Mouse (Mus musculus) forebrain, embryonic 10.5 days (tissue): ENCODE results near the gene Ndufs2. TPM values are rescaled to one million over a fixed set of nuclear protein-coding genes. Genes with fewer than 3 reads are reported as not detected.

Experiments
- DNase-seq: peaks from one replicate; pipeline ENCODE4 v3.0.0-alpha.2; 2017; ENCODE audit warnings: low spot score; ENCODE audit errors: extremely low spot score
- H3K27ac ChIP-seq: fragments of 300-500 bp; sonication (generic); 2 replicates; pipeline ENCODE4 v1.5.1; 2016; ENCODE audit warnings: mild to moderate bottlenecking
- H3K27me3 ChIP-seq: fragments of 300-500 bp; sonication (generic); 2 replicates; pipeline ENCODE4 v1.6.1; 2016; ENCODE audit warnings: mild to moderate bottlenecking; ENCODE audit not compliant: poor library complexity, severe bottlenecking
- H3K36me3 ChIP-seq: fragments of 300-500 bp; sonication (generic); replicated peaks from 2 replicates; pipeline ENCODE4 v1.6.1; 2016; ENCODE audit warnings: mild to moderate bottlenecking, moderate library complexity
- H3K4me1 ChIP-seq: fragments of 300-500 bp; sonication (generic); 2 replicates; pipeline ENCODE4 v1.6.1; 2016
- H3K4me3 ChIP-seq: fragments of 300-500 bp; sonication (generic); 2 replicates; pipeline ENCODE4 v1.5.1; 2016; ENCODE audit warnings: mild to moderate bottlenecking, moderate library complexity
- H3K9me3 ChIP-seq: fragments of 300-500 bp; sonication (generic); 2 replicates; pipeline ENCODE4 v1.6.1; 2016; ENCODE audit warnings: mild to moderate bottlenecking, moderate library complexity
- whole genome bisulfite sequencing: fragments of 180-500 bp; shearing (Covaris S2); methylation state at CpG from one replicate; pipeline ENCODE4 v1.1.7; 2016; 5-methylcytosine and 5-hydroxymethylcytosine counted together
- polyA plus RNA-seq: library from polyadenylated mRNA; unstranded; fragments of >200 nt; fragmentation: Nextera tagmentation; extraction: Ambion mirVana; gene quantifications from 2 replicates; pipeline ENCODE4 v1.2.1, GENCODE M21; 2016

Ndufs2 gene
- polyA plus RNA-seq, 1 experiment from 2014 or later: 270 TPM

DNA sequence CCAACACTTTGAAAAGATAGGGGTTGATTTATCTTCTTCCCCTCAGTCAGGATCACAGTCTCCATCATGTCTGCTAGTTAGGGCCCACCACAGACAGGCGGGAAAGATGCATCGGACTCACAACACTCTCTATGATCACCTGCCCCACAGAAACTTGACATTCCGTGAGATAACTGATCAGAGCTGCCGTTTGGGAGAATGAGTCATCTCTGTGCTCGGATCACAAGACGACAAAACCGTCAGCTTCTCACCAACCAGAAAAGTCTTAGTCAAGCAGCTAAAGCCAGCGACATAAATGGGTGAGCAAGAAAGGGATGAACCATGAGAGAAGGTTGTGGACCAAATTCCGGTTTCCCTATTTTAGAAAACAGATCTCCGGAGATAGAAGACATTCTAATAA, 58.9 kb downstream of the Ndufs2 start:
- Histone ChIP-seq H3K4me1 (peaks cover 65% of the 10 kb centered on the region), H3K9me3 (no peaks in the 10 kb centered on the region), H3K27me3 (peaks cover 81% of the 10 kb centered on the region), H3K4me3 (no peak overlapping the region), H3K27ac (no peak overlapping the region), H3K36me3 (no peaks in the 10 kb centered on the region)
- no peak for DNase-seq
- 51% methylated on average over 10 of the region's 10 CpGs for WGBS

DNA sequence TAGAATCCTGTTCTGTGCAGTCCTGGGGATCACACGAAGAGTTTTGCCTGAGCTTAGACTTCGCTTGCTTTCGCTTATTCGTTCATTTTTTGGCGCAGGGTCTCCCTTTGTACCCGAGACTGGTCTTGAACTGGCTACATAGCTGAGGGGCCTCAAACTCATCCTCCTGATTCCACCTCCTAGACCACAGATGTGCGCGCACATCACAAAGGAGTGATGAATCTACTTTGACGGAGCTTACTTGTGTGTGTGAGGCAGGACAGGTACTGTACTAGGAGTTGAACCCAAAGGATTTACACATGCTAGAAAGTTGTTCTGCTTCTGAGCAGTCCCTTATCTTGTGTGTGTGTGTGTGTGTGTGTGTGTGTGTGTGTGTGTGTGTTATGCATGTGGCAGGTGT, 60.4 kb downstream of the Ndufs2 start:
- Histone ChIP-seq H3K4me1 (peaks cover 71% of the 10 kb centered on the region), H3K27me3 (peaks cover 66% of the 10 kb centered on the region), H3K4me3 (no peak overlapping the region), H3K9me3 (no peaks in the 10 kb centered on the region), H3K36me3 (no peaks in the 10 kb centered on the region), H3K27ac (0 out of 2 replicates have a peak overlapping the region, but pooled peaks have one; percentile 5)
- no peak for DNase-seq
- 94% methylated on average over 9 of the region's 9 CpGs for WGBS

DNA sequence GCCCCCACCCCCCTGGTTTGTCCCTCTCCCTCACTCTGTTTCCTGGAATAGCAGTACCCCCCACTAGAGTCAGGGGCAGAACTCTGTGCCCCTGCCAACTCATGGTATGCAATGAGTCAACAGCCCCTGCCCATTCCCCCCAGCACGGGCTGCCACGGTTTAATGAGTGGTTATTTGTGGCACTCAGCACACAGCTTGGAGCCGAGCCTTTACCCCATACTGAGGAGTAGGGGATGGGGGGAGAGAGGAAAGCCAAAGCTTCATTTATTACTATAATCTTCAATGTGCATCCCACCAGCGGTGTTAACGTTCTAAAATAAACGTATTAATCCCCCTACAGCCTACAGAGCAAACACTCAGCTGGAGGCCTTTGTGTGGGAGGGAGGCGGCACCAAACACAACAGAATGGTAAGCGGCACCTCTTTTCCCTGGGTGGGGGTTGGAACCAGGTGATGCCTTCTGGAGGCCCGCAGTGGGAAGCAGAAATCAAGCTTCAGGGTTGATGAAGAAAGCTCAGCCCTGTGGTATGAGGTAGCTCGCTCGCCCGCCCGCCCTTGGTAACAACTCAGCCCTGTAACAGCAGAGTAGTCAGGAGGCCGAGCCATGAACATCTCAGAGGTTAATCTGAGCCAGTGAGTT, 61.6 kb downstream of the Ndufs2 start:
- H3K27ac ChIP-seq: peak overlapping the region; percentile 73
- H3K4me1 ChIP-seq: peaks cover 63% of the 10 kb centered on the region

DNA sequence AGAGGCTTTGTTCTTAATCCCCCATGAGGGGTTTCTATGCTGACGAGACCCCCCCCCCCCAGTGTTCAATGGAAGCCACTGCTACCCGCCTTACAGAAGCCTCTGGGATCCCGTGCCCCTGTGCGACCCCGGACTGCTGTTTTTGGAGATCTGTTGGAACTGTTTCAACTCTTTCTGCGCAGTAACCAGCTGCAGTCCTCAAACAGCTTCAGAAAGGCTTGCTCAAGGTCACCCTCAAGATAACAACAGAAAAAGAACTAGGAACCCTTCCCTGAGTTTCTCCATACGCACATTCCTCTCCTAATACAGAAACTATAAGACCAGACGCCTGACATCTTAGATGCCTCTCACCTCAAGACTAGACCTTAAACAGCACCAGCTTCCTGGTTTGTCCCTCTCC, 62.1 kb downstream of the Ndufs2 start:
- Histone ChIP-seq H3K9me3 (no peaks in the 10 kb centered on the region), H3K27me3 (peaks cover 48% of the 10 kb centered on the region), H3K36me3 (no peaks in the 10 kb centered on the region), H3K4me3 (no peak overlapping the region), H3K4me1 (peaks cover 58% of the 10 kb centered on the region), H3K27ac (peak overlapping the region; percentile 73)
- WGBS: 14% methylated on average over 8 of the region's 8 CpGs
- no peak for DNase-seq

More for the DNA sequence above, 61.6 kb downstream of the Ndufs2 start:
- DNase-seq: no peak
- WGBS: 23% methylated on average over 14 of the region's 14 CpGs
- Histone ChIP-seq H3K36me3 (no peaks in the 10 kb centered on the region), H3K9me3 (no peaks in the 10 kb centered on the region), H3K27me3 (peaks cover 54% of the 10 kb centered on the region), H3K4me3 (no peak overlapping the region)

DNA sequence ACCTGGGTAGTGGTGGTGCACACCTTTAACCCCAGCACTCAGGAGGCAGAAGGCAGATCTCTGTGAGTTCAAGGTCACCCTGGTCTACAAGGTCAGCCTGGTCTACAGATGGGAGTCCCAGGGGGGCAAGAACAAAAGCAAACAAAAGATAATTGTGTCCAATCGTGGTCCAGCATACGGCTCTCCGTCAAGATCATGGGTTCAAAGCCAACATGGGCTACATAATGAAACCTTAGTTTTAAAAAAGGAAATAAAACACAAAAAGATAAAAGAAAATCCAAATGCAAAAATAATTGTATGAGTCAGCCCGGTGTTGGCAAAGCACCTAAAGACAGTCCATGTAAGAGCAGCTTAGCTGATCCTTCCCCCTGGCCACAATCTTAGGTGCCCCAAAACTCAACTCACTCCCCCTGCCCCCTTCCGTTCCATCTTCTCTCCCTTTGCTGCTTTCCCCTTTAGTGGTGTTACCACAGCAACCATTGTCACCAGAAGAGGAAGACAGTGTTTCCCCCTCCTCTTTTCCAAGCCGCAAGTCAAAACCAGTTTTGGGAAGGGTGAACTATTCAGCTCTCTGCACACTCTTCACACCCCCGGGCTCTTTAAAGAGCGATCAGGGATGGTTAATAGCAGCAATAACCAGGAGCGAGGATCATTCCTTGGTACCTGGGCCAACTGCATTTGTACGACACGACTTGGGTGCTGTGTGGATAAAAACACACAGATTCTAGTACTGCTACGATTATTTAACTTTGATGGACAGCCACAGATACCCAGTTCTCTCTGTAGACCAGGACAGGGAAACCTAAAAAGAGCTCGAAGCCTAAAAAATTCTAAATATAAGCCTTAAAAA, 63.1 kb downstream of the Ndufs2 start:
- H3K4me1 ChIP-seq: peaks cover 48% of the 10 kb centered on the region
- peak overlapping the region; percentile 24 for H3K4me3 ChIP-seq
- no peaks in the 10 kb centered on the region for H3K36me3 ChIP-seq
- peak overlapping the region; percentile 73 for H3K27ac ChIP-seq
- WGBS: 44% methylated on average over 13 of the region's 13 CpGs
- DNase-seq: no peak
- H3K9me3 ChIP-seq: no peaks in the 10 kb centered on the region
- H3K27me3 ChIP-seq: peaks cover 39% of the 10 kb centered on the region

DNA sequence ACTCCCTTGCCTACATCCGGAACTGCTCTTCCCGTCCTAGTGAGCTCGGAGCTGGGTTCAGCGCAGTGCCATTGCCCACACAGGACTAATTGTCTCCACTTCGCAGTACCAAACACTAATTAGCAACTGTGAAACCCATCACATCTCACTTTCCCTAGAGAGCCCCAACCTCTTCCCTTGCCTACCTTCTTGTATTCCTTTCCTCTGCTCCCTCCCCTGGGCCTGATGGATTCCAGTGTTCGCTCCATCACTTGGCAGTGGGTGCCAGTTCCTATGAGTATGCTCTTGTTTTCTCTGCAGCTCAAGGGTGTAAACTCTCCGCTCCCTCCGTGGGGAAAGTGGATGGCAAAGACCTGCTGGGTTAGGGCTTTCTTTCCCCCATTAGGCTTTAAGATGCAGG, 65.5 kb downstream of the Ndufs2 start:
- no peaks in the 10 kb centered on the region for H3K9me3 ChIP-seq
- 0 out of 2 replicates have a peak overlapping the region, but pooled peaks have one; percentile 20 for H3K27ac ChIP-seq
- DNase-seq: no peak
- H3K4me1 ChIP-seq: peaks cover 40% of the 10 kb centered on the region
- WGBS: 68% methylated on average over 8 of the region's 8 CpGs
- no peaks in the 10 kb centered on the region for H3K36me3 ChIP-seq
- H3K4me3 ChIP-seq: no peak overlapping the region
- peaks cover 14% of the 10 kb centered on the region for H3K27me3 ChIP-seq

Other genes starting within 250 kb of the Ndufs2 start
- gene Fcgr4, start 232.5 kb downstream of the Ndufs2 start, polyA plus RNA-seq: 0.11 TPM in 1 of 2 replicates, not detected in the other
- 3.2 and 4.5 TPM in 2 replicates for gene Fcgr3, start 186.5 kb downstream of the Ndufs2 start, polyA plus RNA-seq
- gene Cfap126, start 137.5 kb downstream of the Ndufs2 start, polyA plus RNA-seq: 2.2 and 2.8 TPM in 2 replicates
- 266 and 273 TPM in 2 replicates for gene Sdhc, start 100.8 kb downstream of the Ndufs2 start, polyA plus RNA-seq
- gene Mpz, start 100.7 kb downstream of the Ndufs2 start, polyA plus RNA-seq: 0.16 and 0.22 TPM in 2 replicates
- 5.4 and 7.3 TPM in 2 replicates for gene Pcp4l1, start 55.1 kb downstream of the Ndufs2 start, polyA plus RNA-seq
- 0.12 and 0.24 TPM in 2 replicates for gene Nr1i3, start 37.4 kb downstream of the Ndufs2 start, polyA plus RNA-seq
- 31.0 and 37.2 TPM in 2 replicates for gene Tomm40l, start 28.9 kb downstream of the Ndufs2 start, polyA plus RNA-seq
- 2.9 and 4.2 TPM in 2 replicates for gene Apoa2, start 26.3 kb downstream of the Ndufs2 start, polyA plus RNA-seq
- gene Fcer1g, start 17.0 kb downstream of the Ndufs2 start, polyA plus RNA-seq: 12.0 and 12.1 TPM in 2 replicates
- 9.3 and 10.8 TPM in 2 replicates for gene Adamts4, start 967 bp downstream of the Ndufs2 start, polyA plus RNA-seq
- gene B4galt3, start 18.9 kb upstream of the Ndufs2 start, polyA plus RNA-seq: 60.5 and 65.2 TPM in 2 replicates
- gene Ppox, start 29.8 kb upstream of the Ndufs2 start, polyA plus RNA-seq: 51.5 and 58.0 TPM in 2 replicates
- 94.1 and 95.9 TPM in 2 replicates for gene Usp21, start 36.6 kb upstream of the Ndufs2 start, polyA plus RNA-seq
- gene Ufc1, start 43.6 kb upstream of the Ndufs2 start, polyA plus RNA-seq: 94.3 and 98.6 TPM in 2 replicates
- 41.8 and 46.5 TPM in 2 replicates for gene Dedd, start 77.8 kb upstream of the Ndufs2 start, polyA plus RNA-seq
- 37.1 and 38.0 TPM in 2 replicates for gene Nit1, start 94.3 kb upstream of the Ndufs2 start, polyA plus RNA-seq
- 158 and 159 TPM in 2 replicates for gene Pfdn2, start 94.3 kb upstream of the Ndufs2 start, polyA plus RNA-seq
- 2.7 and 2.8 TPM in 2 replicates for gene Klhdc9, start 109.4 kb upstream of the Ndufs2 start, polyA plus RNA-seq
- 0.92 and 0.94 TPM in 2 replicates for gene Nectin4, start 118.7 kb upstream of the Ndufs2 start, polyA plus RNA-seq
- gene Arhgap30, start 137.6 kb upstream of the Ndufs2 start, polyA plus RNA-seq: 0.74 and 0.91 TPM in 2 replicates
- gene Usf1, start 159.9 kb upstream of the Ndufs2 start, polyA plus RNA-seq: 128 and 132 TPM in 2 replicates
- 6.1 and 6.5 TPM in 2 replicates for gene Tstd1, start 167.5 kb upstream of the Ndufs2 start, polyA plus RNA-seq
- 16.2 and 16.5 TPM in 2 replicates for gene F11r, start 186.1 kb upstream of the Ndufs2 start, polyA plus RNA-seq